Mouse (Mus musculus): Measurements from ENCODE around the gene Tbc1d1.

Gene Tbc1d1

GRCm38 (mm10) chr5:64155861-64156550 is at the start of gene Tbc1d1:
Gene Tbc1d1 (plus strand): TSS chr5:64156305.
- peak; percentile 82 for DNase-seq

GRCm38 (mm10) chr5:64107596-64108289 is 48.4 kb upstream of the Tbc1d1 start:
- no peak for DNase-seq

- DNase-seq = peak; percentile 43
Observed at GRCm38 (mm10) chr5:64109217-64109616, 46.9 kb upstream of the Tbc1d1 start.

DNA sequence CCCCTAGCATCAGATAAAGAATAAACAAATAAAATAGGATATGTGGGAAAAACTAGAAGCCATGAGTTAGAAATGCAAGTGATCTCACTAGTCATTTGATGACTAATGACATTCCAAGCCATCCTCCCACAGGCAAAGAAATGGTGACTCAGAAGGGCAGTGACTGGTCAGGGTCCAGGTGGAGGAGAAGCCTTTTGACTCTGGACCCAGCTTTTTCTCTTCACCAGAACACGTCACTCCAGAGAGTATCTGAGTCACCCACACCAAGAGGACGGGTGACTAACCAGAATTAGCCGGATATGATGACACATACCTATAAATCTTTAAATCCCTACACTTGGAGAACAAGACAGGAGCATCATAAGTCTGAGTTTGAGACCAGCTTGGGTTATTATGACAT is 43.7 kb upstream of the Tbc1d1 start:
- DNase-seq = no peak

DNA sequence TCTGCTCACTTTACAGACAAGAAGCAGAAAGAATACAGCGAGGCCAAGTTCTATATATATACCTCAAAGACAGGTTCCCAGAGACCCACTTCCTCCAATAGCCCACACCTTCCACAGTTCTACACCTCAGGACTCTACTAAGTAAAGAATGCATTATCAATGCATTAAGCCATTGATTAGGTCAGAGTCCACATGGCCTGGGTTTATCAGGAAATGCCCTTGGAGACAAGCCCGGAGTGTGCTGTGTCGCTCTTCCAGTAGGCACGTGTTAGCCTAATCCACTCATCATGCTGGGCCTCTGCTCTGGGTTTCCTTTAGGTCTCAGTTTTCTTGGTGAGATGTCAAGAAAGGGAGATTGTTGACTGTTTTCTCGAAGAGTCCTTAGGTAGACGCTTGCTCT is 41.9 kb upstream of the Tbc1d1 start:
- DNase-seq = no peak

- DNase-seq = no peak
Observed at GRCm38 (mm10) chr5:64117191-64117590, 38.9 kb upstream of the Tbc1d1 start.

DNA sequence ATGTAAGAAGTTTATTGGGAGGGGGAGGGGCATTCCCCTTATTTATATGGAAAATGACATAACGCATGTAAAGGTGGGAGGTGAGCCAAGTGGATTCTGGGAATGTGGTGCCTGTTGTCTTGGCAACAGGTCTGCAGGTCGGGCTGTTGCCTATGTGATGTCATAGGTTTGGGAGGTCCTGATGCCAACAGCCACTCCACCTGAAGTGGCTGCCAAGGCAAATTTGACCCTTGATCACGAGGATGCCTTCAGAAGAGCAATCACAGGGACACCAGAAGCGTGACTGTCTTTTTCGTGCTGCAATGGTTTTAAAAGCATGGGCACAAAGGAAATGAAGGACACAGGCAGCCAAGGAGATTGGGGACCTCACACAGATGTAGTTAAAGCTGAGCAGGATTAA is 30.3 kb upstream of the Tbc1d1 start:
- DNase-seq = no peak

GRCm38 (mm10) chr5:64131550-64131949 is 24.6 kb upstream of the Tbc1d1 start:
- DNase-seq = no peak

- DNase-seq = no peak
Observed at GRCm38 (mm10) chr5:64133901-64134300, 22.2 kb upstream of the Tbc1d1 start.

GRCm38 (mm10) chr5:64136325-64136724 is 19.8 kb upstream of the Tbc1d1 start:
- peak; percentile 34 for DNase-seq

- DNase-seq = no peak
Observed at GRCm38 (mm10) chr5:64140202-64140601, 15.9 kb upstream of the Tbc1d1 start.

- no peak for DNase-seq
Observed at GRCm38 (mm10) chr5:64144315-64144714, 11.8 kb upstream of the Tbc1d1 start.

DNA sequence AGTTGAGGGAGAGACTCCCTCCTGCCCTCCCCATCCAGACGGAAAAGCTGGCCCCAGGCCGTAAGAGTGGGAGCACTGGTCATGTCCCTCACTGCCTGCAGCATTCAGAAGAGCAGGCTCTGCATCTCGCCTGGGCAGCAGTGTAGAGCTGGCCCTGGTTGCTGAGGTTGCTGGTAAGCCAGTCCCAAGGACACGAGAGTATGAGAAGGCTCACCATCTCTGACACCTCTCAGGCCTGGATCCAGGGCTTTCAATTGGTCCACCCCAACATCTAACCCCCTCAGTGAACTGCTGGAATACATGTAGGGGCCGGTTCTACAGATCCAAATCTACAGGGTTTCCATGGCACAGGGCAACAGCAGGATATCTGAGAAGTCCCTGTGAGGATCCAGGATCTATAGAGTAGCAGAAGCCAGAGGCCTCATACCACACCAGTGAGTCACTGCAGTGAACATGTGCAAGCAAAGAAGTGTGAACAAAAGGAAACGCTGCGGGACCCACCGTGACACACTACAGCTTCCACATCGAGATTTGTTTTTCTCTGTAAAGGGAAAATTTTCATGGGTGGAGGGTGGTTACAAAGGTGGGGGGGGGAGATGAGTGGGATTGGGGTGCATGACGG is 9.6 kb upstream of the Tbc1d1 start:
- DNase-seq = no peak

DNA sequence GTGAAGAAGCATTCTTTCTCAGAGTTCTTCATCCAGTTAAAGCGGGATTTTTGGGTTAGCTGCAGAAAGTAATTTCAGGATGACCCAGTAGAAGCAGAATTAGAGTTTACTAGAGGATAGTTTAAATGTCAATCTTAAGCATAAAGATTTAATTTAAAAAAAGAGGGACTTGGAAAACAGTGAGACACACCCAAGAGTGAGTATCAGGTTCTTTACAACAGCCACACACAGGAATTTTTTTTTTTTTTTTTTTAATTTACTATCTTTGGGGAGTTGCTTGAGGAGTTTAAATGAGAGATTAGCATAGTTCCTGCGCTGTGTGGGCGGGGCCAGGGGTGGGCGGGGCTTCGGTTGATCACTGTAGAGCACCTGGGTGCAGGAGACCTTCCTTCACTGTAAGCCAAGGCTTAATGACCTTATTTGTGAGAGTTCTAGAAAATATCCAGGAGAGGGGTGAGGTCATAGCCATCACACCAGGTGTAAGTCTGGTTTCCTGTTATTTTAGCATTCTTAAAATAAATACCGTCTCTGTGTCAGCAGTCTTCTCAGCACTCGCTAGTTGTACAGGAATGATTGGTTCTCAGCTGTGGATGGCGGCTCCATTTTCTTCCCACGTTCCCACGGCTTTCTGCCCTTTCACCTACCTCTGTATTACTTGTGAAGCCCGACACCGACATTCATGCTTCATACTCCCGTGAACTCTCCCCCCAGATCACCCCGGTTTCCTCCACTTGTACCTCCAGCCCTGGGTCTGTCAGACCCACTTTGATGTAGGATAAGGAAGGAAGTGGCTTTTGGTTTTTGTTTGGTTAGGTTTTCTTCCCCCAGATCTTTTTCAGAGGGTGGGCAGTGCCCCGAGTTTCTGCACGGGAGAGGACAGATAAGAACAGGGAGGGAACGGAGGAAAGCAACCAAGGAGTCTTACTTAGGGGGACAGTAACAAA is 6.6 kb upstream of the Tbc1d1 start:
- DNase-seq = no peak

- DNase-seq = no peak
Observed at GRCm38 (mm10) chr5:64153319-64153718, 2.8 kb upstream of the Tbc1d1 start.

GRCm38 (mm10) chr5:64156579-64156978 is 474 bp downstream of the Tbc1d1 start:
- peak; percentile 51 for DNase-seq

- DNase-seq = no peak
Observed at GRCm38 (mm10) chr5:64157926-64158325, 1.8 kb downstream of the Tbc1d1 start.

DNA sequence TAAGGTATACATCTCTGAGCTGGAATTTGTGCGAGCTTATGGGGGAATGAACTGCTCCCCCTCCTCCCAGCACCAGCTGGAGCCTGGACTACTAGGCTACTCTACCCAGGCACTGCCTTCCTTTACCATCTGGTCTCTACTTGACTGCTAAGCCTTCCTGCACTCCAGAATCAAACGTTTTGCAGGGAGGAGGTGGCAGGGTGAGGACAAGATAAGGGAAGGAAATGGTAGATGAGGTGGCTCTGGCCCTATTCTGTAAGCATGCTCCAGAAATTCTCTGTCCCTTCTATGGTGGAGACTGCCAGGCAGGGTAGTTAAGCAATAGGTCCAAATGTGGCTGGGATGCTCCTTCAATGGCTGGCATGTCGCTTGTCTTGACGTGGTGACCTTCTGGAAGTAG is 2.4 kb downstream of the Tbc1d1 start:
- no peak for DNase-seq

DNA sequence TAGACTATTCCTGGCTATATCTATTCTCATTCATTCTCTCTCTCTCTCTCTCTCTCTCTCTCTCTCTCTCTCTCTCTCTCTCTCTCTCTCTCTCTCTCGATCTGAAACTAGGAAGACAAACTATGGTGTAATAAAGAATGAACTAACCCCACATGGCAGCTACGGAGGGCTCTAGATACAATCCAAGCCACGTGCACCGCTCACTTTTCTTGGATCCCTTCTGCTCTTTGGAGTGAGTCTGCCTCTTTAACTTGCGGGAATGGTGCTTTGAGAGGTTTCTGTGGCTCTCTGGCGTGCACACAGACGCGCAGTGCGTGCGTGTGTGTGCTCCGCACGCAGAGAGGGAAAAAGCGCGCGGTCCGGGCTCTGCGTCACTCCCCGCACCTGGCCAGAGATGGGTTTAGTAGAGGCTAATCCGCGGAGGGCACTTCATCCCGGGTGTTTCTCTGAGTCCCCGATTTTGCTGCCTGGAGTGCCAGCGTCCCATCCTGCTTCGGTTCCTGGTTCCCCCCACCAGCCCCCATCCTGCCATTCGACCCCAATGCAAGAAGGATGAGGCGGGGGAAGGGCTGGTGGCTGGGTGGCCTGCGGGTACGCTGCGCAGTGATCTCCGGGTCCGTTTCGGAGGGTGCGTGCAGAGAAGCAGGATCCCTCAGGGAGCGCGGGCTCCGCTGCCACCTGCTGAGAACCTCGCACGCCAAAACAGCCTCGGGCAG is 3.1 kb downstream of the Tbc1d1 start:
- no peak for DNase-seq

- DNase-seq = peak; percentile 78
Observed at GRCm38 (mm10) chr5:64159781-64160704, 3.9 kb downstream of the Tbc1d1 start.
